Mouse (Mus musculus): ENCODE measurements around the gene Disp3. TPM values are rescaled to one million over a fixed set of nuclear protein-coding genes. Genes with fewer than 3 reads are reported as not detected.

Disp3 gene
- polyA plus RNA-seq, 1 experiment from 2014 or later = 0.03 TPM

Other genes starting within 250 kb of the Disp3 start
- 6.8 and 7.1 TPM in 2 replicates for gene Clcn6, start 249.1 kb downstream of the Disp3 start, polyA plus RNA-seq (2015; fragmentation: Nextera tagmentation; extraction: Ambion mirVana)
- gene Mthfr, start 248.9 kb downstream of the Disp3 start, polyA plus RNA-seq (2015; fragmentation: Nextera tagmentation; extraction: Ambion mirVana) = 11.7 and 13.9 TPM in 2 replicates
- gene Agtrap, start 199.9 kb downstream of the Disp3 start, polyA plus RNA-seq (2015; fragmentation: Nextera tagmentation; extraction: Ambion mirVana) = 17.2 and 17.9 TPM in 2 replicates
- 35.5 and 36.0 TPM in 2 replicates for gene Mad2l2, start 157.6 kb downstream of the Disp3 start, polyA plus RNA-seq (2015; fragmentation: Nextera tagmentation; extraction: Ambion mirVana)
- 0.02 TPM in 1 of 2 replicates, not detected in the other for gene Draxin, start 157.3 kb downstream of the Disp3 start, polyA plus RNA-seq (2015; fragmentation: Nextera tagmentation; extraction: Ambion mirVana)
- 21.7 and 24.4 TPM in 2 replicates for gene Fbxo6, start 135.8 kb downstream of the Disp3 start, polyA plus RNA-seq (2015; fragmentation: Nextera tagmentation; extraction: Ambion mirVana)
- 32.4 and 33.8 TPM in 2 replicates for gene Fbxo44, start 127.5 kb downstream of the Disp3 start, polyA plus RNA-seq (2015; fragmentation: Nextera tagmentation; extraction: Ambion mirVana)
- gene Fbxo2, start 127.3 kb downstream of the Disp3 start, polyA plus RNA-seq (2015; fragmentation: Nextera tagmentation; extraction: Ambion mirVana) = 0.60 and 1.0 TPM in 2 replicates
- gene Ubiad1, start 156.8 kb upstream of the Disp3 start, polyA plus RNA-seq (2015; fragmentation: Nextera tagmentation; extraction: Ambion mirVana) = 24.3 and 25.6 TPM in 2 replicates
- gene Mtor, start 160.6 kb upstream of the Disp3 start, polyA plus RNA-seq (2015; fragmentation: Nextera tagmentation; extraction: Ambion mirVana) = 11.5 and 15.1 TPM in 2 replicates
- 12.5 and 15.0 TPM in 2 replicates for gene Angptl7, start 212.5 kb upstream of the Disp3 start, polyA plus RNA-seq (2015; fragmentation: Nextera tagmentation; extraction: Ambion mirVana)